Mouse (Mus musculus) liver, embryonic 15.5 days (tissue): Measurements from ENCODE around the gene Gar1. TPM values are rescaled to one million over a fixed set of nuclear protein-coding genes. Genes with fewer than 3 reads are reported as not detected.

Experiments used
- ATAC-seq: fragments of 200-750 bp; cut with Nextera tagmentation; 2 replicates; pipeline ENCODE4 v1.8.0; 2017; ENCODE audit warnings: moderate number of reproducible peaks, mild to moderate bottlenecking, moderate library complexity; ENCODE audit not compliant: insufficient read depth
- H3K27ac ChIP-seq: fragments of 300-500 bp; sonication (generic); replicated peaks from 2 replicates; pipeline ENCODE4 v1.5.1; 2015; ENCODE audit warnings: mild to moderate bottlenecking, inconsistent platforms
- H3K27me3 ChIP-seq: fragments of 300-500 bp; sonication (generic); 2 replicates; pipeline ENCODE4 v1.6.1; 2015; ENCODE audit warnings: mild to moderate bottlenecking, inconsistent platforms
- H3K36me3 ChIP-seq: fragments of 300-500 bp; sonication (generic); replicated peaks from 2 replicates; pipeline ENCODE4 v1.6.1; 2015; ENCODE audit warnings: moderate library complexity, mild to moderate bottlenecking, inconsistent platforms
- H3K4me1 ChIP-seq: fragments of 300-500 bp; sonication (generic); replicated peaks from 2 replicates; pipeline ENCODE4 v1.6.1; 2015; ENCODE audit warnings: inconsistent platforms
- H3K4me2 ChIP-seq: fragments of 300-500 bp; sonication (generic); 2 replicates; pipeline ENCODE4 v1.6.1; 2015; ENCODE audit warnings: moderate library complexity, mild to moderate bottlenecking, inconsistent platforms
- H3K4me3 ChIP-seq: fragments of 300-500 bp; sonication (generic); replicated peaks from 2 replicates; pipeline ENCODE4 v1.5.1; 2015; ENCODE audit warnings: mild to moderate bottlenecking, inconsistent platforms
- H3K9ac ChIP-seq: fragments of 300-500 bp; sonication (generic); 2 replicates; pipeline ENCODE4 v1.6.1; 2015; ENCODE audit warnings: moderate library complexity, mild to moderate bottlenecking, inconsistent platforms
- H3K9me3 ChIP-seq: fragments of 300-500 bp; sonication (generic); replicated peaks from 2 replicates; pipeline ENCODE4 v1.6.1; 2016; ENCODE audit warnings: inconsistent platforms
- WGBS: fragments of 180-500 bp; shearing (Covaris S2); methylation state at CpG from one replicate; pipeline ENCODE4 v1.1.7; 2015; ENCODE audit warnings: mixed read lengths; ENCODE audit not compliant: insufficient replicate concordance; 5-methylcytosine and 5-hydroxymethylcytosine counted together
- polyA plus RNA-seq: library from polyadenylated mRNA; unstranded; fragments of >200 nt; fragmentation: Nextera tagmentation; extraction: Ambion mirVana; gene quantifications from 2 replicates; pipeline ENCODE4 v1.2.1, GENCODE M21; 2015

Gene Gar1
- polyA plus RNA-seq, 1 experiment from 2014 or later = 39.9 TPM

DNA sequence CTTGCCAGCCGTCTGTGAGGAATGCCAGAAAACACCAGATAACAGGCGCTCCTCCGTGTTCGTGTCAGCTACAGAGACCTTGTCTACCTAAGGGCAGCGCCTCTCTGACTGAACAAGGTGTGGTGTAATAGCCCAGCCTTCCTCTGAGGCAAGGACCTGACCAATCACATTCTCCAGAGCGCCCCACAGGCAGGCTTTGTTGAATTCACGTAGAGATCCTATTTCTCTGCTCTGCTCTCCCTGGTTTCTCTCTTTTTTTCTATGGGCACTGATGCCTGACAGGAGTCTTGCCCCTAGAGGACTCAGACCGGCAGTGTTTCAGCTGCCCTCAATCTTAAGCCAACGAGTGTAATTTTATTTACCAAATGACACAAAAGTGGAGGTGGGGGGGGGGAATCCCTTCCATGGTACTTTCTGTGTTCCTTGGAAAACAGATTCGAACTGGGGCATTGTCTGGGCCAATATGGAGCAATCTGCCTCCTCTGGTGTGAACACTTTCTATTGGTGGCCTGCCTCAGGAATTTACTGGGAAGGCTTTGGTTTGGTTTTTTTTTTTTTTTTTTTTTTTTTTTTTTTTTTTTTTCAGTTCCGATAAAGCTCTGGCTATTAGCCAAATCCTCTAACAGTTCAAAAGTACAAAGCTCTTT lies 5.0 kb upstream of the Gar1 start:
- 16% methylated on average over 11 of the region's 11 CpGs for WGBS
- Histone ChIP-seq H3K27me3 (no peaks in the 10 kb centered on the region), H3K4me2 (peak overlapping the region; percentile 44), H3K4me3 (no peak overlapping the region; the same call in 1 of the 2 replicates), H3K9ac (no peak overlapping the region), H3K4me1 (peaks cover 8% of the 10 kb centered on the region), H3K27ac (peak overlapping the region; percentile 77), H3K9me3 (no peaks in the 10 kb centered on the region), H3K36me3 (no peaks in the 10 kb centered on the region)
- peak; percentile 37; the same call in 1 of the 2 replicates for ATAC-seq

DNA sequence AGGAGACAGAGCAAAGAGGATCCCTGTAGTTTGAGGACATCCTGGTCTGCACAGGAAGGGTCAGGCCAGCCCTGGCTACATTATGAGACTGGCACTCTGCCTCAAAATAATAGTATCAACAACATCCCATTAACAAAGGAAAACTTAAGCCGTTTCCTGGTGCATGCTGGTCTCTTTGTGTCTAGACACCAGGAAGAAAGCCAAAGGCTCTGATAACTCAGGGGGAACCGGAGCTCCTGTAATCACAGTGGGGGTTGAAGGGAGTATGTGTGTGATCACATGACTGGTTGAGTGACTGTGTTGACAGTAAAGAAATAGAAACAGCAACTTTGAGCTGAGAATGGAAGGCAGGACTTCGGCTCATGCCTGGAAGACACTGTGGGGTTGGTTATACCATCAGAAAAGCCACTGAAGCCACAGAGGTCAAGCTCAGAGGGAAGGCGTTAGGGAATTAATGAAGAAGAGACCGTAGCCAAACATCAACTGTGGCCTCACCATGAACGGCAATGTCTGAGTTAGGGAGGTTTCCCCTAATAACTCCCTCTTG lies 4.3 kb upstream of the Gar1 start, which contains the start of gene Cfi:
TSS of gene Cfi (plus strand) at position 497 of the 547 bp plus-strand sequence.
- no peak for ATAC-seq
- Histone ChIP-seq H3K27ac (peak within 1 kb of the TSS; percentile 77), H3K36me3 (no peaks in the 10 kb centered on the region), H3K4me1 (peaks cover 13% of the 10 kb centered on the region), H3K4me3 (peak within 1 kb of the TSS; percentile 30), H3K27me3 (no peaks in the 10 kb centered on the region), H3K4me2 (peak within 1 kb of the TSS; percentile 44), H3K9me3 (no peaks in the 10 kb centered on the region), H3K9ac (no peak within 1 kb of the TSS)
- 47% methylated on average over 6 of the region's 6 CpGs for WGBS

DNA sequence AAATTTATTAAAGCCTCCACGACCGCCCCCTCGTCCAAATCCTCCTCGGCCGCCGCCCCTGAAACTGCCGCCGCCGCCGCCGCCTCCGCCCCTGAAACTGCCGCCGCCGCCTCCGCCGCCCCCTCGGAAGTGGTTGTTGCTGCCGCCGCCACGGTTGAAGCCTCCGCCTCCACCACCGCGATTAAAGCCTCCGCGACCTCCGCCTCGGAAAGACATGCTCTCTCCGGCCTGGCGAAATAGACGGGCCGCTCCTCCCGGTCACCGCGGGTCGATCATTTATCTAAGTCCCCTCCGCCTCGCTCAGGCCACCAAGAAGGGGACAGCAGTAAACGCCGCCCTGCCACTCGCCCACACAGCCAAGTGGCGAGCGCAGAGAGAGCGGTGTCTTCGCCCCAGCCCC lies 570 bp downstream of the Gar1 start:
- no peaks in the 10 kb centered on the region for H3K27me3 ChIP-seq
- peaks cover 28% of the 10 kb centered on the region for H3K36me3 ChIP-seq
- H3K27ac ChIP-seq = peak overlapping the region; percentile 87
- under 1% methylated on average over 45 of the region's 45 CpGs for WGBS
- H3K4me3 ChIP-seq = peak overlapping the region; percentile 89
- peak; percentile 11; the same call in 1 of the 2 replicates for ATAC-seq
- H3K9me3 ChIP-seq = no peaks in the 10 kb centered on the region
- peaks cover 33% of the 10 kb centered on the region for H3K4me1 ChIP-seq
- H3K4me2 ChIP-seq = peak overlapping the region; percentile 96
- peak overlapping the region; percentile 63 for H3K9ac ChIP-seq

DNA sequence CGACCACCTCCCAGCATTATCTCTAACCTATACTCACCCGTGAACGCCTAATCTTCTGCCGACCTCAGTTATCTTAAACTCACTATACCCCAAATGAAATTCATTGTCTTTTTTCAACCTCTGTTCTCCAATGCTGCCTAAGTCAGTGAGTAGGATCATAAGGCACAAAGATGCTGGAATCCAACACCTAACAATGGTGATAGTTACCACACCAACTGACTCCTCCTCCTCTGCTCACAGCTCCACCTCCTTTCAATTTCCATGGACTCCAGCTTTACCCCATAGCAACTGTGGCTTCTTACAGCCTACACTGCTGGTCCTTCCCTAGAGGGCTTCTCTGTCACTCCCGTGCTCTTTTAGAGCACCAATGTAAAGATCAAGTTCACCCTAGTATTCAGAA lies 3.5 kb downstream of the Gar1 start:
- ATAC-seq = no peak
- H3K4me2 ChIP-seq = no peak overlapping the region
- no peak overlapping the region for H3K4me3 ChIP-seq
- no peaks in the 10 kb centered on the region for H3K27me3 ChIP-seq
- 61% methylated on average over 5 of the region's 5 CpGs for WGBS
- peaks cover 33% of the 10 kb centered on the region for H3K4me1 ChIP-seq
- no peaks in the 10 kb centered on the region for H3K9me3 ChIP-seq
- H3K36me3 ChIP-seq = peaks cover 47% of the 10 kb centered on the region
- H3K27ac ChIP-seq = no peak overlapping the region
- H3K9ac ChIP-seq = no peak overlapping the region

DNA sequence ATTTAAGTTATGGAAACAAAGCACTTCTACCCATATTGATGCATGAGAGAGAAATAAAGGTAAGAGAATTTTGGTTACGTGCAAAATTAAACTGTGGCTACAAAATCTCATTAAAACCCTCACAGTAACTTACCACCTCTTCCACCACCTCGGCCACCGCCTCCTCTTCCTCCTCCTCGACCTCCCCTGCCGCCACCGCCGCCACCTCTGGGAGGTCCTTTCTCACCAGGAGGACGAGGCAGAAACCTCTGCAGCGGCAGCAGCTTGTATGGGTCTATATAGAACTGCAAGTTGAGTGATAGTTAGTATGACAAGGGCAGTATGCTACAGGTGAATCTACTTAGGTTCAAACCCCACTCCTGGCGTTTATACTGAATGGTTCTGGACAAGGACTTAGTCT lies 4.5 kb downstream of the Gar1 start:
- H3K4me1 ChIP-seq = peaks cover 32% of the 10 kb centered on the region
- 81% methylated on average over 10 of the region's 10 CpGs for WGBS
- H3K36me3 ChIP-seq = peaks cover 47% of the 10 kb centered on the region
- H3K9ac ChIP-seq = no peak overlapping the region
- no peak overlapping the region for H3K4me3 ChIP-seq
- no peaks in the 10 kb centered on the region for H3K27me3 ChIP-seq
- ATAC-seq = no peak
- no peak overlapping the region for H3K27ac ChIP-seq
- H3K4me2 ChIP-seq = no peak overlapping the region
- no peaks in the 10 kb centered on the region for H3K9me3 ChIP-seq

DNA sequence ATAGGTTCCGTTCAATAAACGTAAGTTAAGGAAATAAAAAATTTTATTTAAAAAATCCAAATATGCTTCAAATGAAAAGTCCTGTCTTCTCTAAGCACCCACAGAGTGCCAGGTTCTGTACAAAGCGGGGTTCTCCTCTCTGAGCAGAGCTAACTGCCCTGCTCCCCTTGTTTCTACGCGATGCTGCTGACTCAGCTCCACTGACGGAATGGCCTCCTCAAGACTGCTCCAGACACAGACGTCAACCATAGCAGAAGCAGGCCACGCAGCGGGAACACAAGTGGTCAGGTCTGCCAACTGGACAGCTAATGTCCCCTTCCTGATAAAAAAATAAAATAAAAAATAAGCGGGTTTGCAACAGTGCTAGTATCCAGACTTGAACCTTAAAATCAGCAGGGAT lies 6.3 kb downstream of the Gar1 start:
- H3K4me1 ChIP-seq = peaks cover 17% of the 10 kb centered on the region
- no peaks in the 10 kb centered on the region for H3K27me3 ChIP-seq
- 81% methylated on average over 10 of the region's 10 CpGs for WGBS
- no peak overlapping the region for H3K27ac ChIP-seq
- H3K36me3 ChIP-seq = peaks cover 47% of the 10 kb centered on the region
- H3K4me3 ChIP-seq = no peak overlapping the region
- H3K9ac ChIP-seq = no peak overlapping the region
- no peak overlapping the region for H3K4me2 ChIP-seq
- ATAC-seq = no peak
- no peaks in the 10 kb centered on the region for H3K9me3 ChIP-seq

DNA sequence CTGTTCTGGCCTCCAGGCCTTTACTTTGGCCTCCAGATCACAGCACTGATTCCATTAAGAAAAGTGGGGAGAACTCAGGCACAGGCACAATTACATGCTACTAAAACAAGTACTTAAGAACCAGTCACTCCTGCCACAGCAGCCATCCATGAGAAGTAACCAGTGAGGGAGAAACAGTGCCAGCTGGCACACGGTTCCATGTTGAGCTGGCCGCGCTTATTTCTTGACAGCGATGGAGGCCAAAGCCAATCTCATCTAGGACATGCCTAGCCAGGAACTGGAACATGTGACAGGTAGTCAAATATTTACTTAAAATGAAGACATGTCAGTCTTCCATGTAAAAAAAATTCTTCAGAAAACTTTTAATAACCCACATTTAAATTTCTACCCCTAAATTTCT lies 7.0 kb downstream of the Gar1 start:
- H3K4me3 ChIP-seq = no peak overlapping the region
- no peak for ATAC-seq
- no peaks in the 10 kb centered on the region for H3K9me3 ChIP-seq
- WGBS = 91% methylated on average over 4 of the region's 4 CpGs
- peaks cover 47% of the 10 kb centered on the region for H3K36me3 ChIP-seq
- H3K27ac ChIP-seq = no peak overlapping the region
- no peaks in the 10 kb centered on the region for H3K27me3 ChIP-seq
- H3K4me1 ChIP-seq = peaks cover 9% of the 10 kb centered on the region
- no peak overlapping the region for H3K4me2 ChIP-seq
- H3K9ac ChIP-seq = no peak overlapping the region

DNA sequence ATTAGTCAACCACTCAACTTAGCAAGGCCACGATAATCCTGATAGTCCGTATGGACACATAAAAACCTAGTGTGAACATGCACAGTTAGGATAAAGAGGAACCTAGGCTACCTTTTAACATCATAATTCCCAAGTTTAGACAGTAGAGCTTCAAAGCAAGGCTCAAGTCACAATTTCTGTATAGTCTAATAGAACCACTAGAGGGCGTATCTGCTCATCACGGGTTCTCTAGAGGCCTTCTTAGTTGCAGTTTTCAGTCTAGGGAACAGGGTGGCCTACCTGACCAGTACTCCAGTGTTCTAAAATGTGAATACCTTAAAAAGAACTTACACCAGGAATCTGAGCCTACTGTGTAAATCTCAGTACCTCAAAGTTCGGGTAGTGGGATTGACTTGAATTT lies 7.9 kb downstream of the Gar1 start:
- no peak overlapping the region for H3K4me3 ChIP-seq
- no peaks in the 10 kb centered on the region for H3K27me3 ChIP-seq
- H3K36me3 ChIP-seq = peaks cover 42% of the 10 kb centered on the region
- ATAC-seq = no peak
- H3K4me2 ChIP-seq = no peak overlapping the region
- 49% methylated on average over 5 of the region's 5 CpGs for WGBS
- H3K27ac ChIP-seq = no peak overlapping the region
- peaks cover 2% of the 10 kb centered on the region; the same call in 1 of the 2 replicates for H3K4me1 ChIP-seq
- no peak overlapping the region for H3K9ac ChIP-seq
- H3K9me3 ChIP-seq = no peaks in the 10 kb centered on the region

DNA sequence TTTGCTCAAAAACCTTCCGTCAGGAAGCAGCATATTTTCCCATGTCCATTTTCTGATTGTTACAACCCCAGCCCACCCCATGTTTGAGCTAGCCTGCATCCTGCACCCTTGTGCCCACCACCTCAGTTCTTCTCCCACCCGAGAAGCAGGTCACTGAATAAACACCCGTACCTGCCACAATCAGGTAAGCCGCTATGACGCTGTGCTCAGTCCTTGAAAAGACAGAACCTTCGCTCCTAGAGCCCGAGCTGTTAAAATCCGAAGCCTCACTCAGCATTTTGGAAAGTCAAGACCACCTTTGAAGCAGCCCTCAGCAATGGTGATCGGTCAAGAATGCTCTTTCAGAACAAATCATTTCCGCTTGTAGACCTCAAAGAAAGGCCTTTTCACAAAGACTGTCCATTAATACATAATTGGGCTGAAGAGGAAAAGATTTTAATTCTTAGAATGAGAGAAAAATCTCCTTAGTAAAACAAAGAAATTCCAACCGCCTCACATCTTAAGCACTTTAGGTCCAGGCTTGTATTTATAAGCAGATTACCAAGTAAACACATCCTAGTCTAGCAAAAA lies 8.9 kb downstream of the Gar1 start, which contains the start of gene Rrh:
TSS of gene Rrh (minus strand) at position 382 of the 570 bp plus-strand sequence.
- H3K4me3 ChIP-seq = no peak within 1 kb of the TSS
- no peak for ATAC-seq
- no peaks in the 10 kb centered on the region for H3K4me1 ChIP-seq
- H3K9ac ChIP-seq = no peak within 1 kb of the TSS
- no peak within 1 kb of the TSS for H3K27ac ChIP-seq
- WGBS = 83% methylated on average over 11 of the region's 11 CpGs
- peaks cover 33% of the 10 kb centered on the region for H3K36me3 ChIP-seq
- H3K4me2 ChIP-seq = no peak within 1 kb of the TSS
- no peaks in the 10 kb centered on the region for H3K27me3 ChIP-seq
- no peaks in the 10 kb centered on the region for H3K9me3 ChIP-seq

DNA sequence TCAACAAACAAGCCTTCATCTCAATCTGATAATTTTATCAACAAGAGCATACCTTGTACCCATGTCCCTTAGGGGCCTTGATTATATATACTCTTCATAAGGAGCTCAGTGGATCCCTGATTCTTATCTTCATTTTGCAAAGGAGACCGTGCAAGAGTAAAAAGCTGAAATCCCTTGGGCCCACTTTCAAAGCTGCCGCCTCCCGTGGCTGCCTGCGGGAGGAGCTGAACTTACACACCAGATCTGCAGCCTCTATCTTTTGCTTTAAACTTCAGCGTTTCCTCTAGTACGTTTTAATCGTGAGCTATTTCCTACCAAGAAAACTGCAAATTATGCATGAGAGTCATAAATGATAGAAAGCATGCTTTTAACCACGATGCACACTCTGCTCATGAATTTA lies 9.5 kb downstream of the Gar1 start:
- no peak overlapping the region for H3K4me3 ChIP-seq
- H3K4me1 ChIP-seq = no peaks in the 10 kb centered on the region
- no peaks in the 10 kb centered on the region for H3K9me3 ChIP-seq
- no peaks in the 10 kb centered on the region for H3K27me3 ChIP-seq
- H3K4me2 ChIP-seq = no peak overlapping the region
- H3K27ac ChIP-seq = no peak overlapping the region
- H3K9ac ChIP-seq = no peak overlapping the region
- H3K36me3 ChIP-seq = peaks cover 30% of the 10 kb centered on the region
- 75% methylated on average over 8 of the region's 8 CpGs for WGBS
- ATAC-seq = no peak

DNA sequence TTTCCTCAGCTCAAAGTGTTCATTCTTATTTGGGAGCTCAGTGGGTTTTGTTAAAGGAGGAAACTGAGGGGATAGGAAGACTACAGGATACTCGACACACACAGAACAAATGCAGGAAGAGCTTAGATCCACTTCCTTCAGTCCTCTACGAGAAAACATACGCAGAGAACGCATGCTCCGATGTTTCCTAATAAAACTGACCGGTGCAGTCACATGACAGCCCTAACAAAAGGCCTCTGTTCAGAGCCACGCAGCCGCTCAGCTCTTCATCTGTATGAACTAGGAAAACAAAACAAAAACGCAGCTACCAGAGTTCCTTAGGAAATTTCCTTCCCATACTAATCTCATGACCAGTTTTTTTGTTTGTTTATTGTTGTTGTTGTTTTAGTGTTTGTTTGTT lies 10.3 kb downstream of the Gar1 start:
- H3K9me3 ChIP-seq = no peaks in the 10 kb centered on the region
- peaks cover 21% of the 10 kb centered on the region for H3K36me3 ChIP-seq
- no peak for ATAC-seq
- H3K4me1 ChIP-seq = no peaks in the 10 kb centered on the region
- H3K4me3 ChIP-seq = no peak overlapping the region
- WGBS = 59% methylated on average over 9 of the region's 9 CpGs
- H3K4me2 ChIP-seq = no peak overlapping the region
- H3K9ac ChIP-seq = no peak overlapping the region
- H3K27ac ChIP-seq = no peak overlapping the region
- H3K27me3 ChIP-seq = no peaks in the 10 kb centered on the region
